Mouse (Mus musculus) heart, adult 2 months (tissue): ENCODE measurements around the gene Fgfr2.

Source experiments
- CTCF ChIP-seq: fragments of 200-600 bp; IDR thresholded peaks from 2 replicates; pipeline ENCODE4 v1.8.1; 2022; ENCODE audit warnings: antibody characterized with exemption, mild to moderate bottlenecking, moderate library complexity
- EP300 ChIP-seq: fragments of 200-500 bp; IDR thresholded peaks from 2 replicates; pipeline ENCODE4 v1.6.1; 2011; ENCODE audit warnings: low read depth, low read length, control low read depth; ENCODE audit not compliant: insufficient read depth

- 0 out of 2 replicates have a peak, but pooled peaks have one; percentile 16 for TF ChIP-seq CTCF
- peak; percentile 93 for TF ChIP-seq EP300
Observed at GRCm38 (mm10) chr7:132338350-132338749, 784.8 kb downstream of the Fgfr2 start.
